Mouse (Mus musculus) stomach, embryonic 14.5 days (tissue): ENCODE data around the gene Dhx33. TPM values are rescaled to one million over a fixed set of nuclear protein-coding genes. Genes with fewer than 3 reads are reported as not detected.

Experiments
- ATAC-seq: fragments of 200-750 bp; cut with Nextera tagmentation; 2 replicates; pipeline ENCODE4 v1.8.0; 2017; ENCODE audit warnings: low read depth, moderate TSS enrichment; ENCODE audit not compliant: insufficient number of reproducible peaks, insufficient read depth, low FRiP score
- H3K27ac ChIP-seq: fragments of 300-500 bp; sonication (generic); 2 replicates; pipeline ENCODE4 v1.5.1; 2014; ENCODE audit warnings: mild to moderate bottlenecking, low read length, moderate library complexity, mixed read lengths
- H3K27me3 ChIP-seq: fragments of 300-500 bp; sonication (generic); 2 replicates; pipeline ENCODE4 v1.6.1; 2014; ENCODE audit warnings: low read length, control low read depth, mixed read lengths; ENCODE audit not compliant: control insufficient read depth, insufficient read depth
- H3K36me3 ChIP-seq: fragments of 300-500 bp; sonication (generic); 2 replicates; pipeline ENCODE4 v1.6.1; 2014; ENCODE audit warnings: mild to moderate bottlenecking, control low read depth, low read length, moderate library complexity, mixed read lengths; ENCODE audit not compliant: control insufficient read depth, insufficient read depth
- H3K4me1 ChIP-seq: fragments of 300-500 bp; sonication (generic); 2 replicates; pipeline ENCODE4 v1.6.1; 2014; ENCODE audit warnings: low read length, control low read depth, mixed read lengths; ENCODE audit not compliant: control insufficient read depth, insufficient read depth
- H3K4me2 ChIP-seq: fragments of 300-500 bp; sonication (generic); replicated peaks from 2 replicates; pipeline ENCODE4 v1.6.1; 2014; ENCODE audit warnings: low read depth, low read length, control low read depth
- H3K4me3 ChIP-seq: fragments of 300-500 bp; sonication (generic); 2 replicates; pipeline ENCODE4 v1.5.1; 2014; ENCODE audit warnings: low read depth, low read length, control low read depth
- H3K9ac ChIP-seq: fragments of 300-500 bp; sonication (generic); replicated peaks from 2 replicates; pipeline ENCODE4 v1.6.1; 2014; ENCODE audit warnings: low read depth, mild to moderate bottlenecking, control low read depth, low read length, moderate library complexity, mixed read lengths
- H3K9me3 ChIP-seq: fragments of 300-500 bp; sonication (generic); 2 replicates; pipeline ENCODE4 v1.6.1; 2016; ENCODE audit warnings: low read depth, low read length, control low read depth; ENCODE audit not compliant: control insufficient read depth
- WGBS: fragments of 180-500 bp; shearing (Covaris S2); extraction: QIAGEN DNeasy Blood & Tissue Kit; methylation state at CpG from one replicate; pipeline ENCODE4 v1.1.7; 2014; 5-methylcytosine and 5-hydroxymethylcytosine counted together
- polyA plus RNA-seq: library from polyadenylated mRNA; unstranded; fragments of >200 nt; fragmentation: Nextera tagmentation; extraction: Ambion mirVana; gene quantifications from 2 replicates; pipeline ENCODE4 v1.2.1, GENCODE M21; 2014

The Dhx33 gene
- polyA plus RNA-seq, result 20.8 and 22.7 TPM in 2 replicates

DNA sequence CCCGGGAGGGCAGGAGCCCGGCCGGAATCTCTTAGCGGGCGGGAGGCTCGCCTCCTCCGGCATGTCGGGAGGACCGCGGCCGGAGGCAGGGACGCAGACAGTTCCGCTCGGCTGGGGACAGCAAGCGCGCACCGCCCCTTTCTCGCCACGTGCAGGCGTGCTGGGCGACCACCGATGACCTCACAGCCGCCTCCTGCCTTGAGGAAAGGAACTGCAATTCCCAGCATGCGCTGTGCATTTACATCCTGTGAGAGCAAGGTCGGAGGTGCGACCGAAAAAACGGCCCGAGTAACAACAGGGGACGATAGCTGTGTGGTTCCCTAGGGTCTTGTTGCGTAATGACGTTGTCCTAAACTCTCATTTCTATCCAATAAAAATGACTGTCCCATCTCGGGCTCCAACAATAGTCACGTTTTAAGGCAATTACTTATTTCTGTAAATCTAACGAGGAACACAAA is at the start of gene Dhx33:
Dhx33 (minus strand) TSS at position 122 of the 458 bp plus-strand sequence.
- Histone ChIP-seq H3K4me1 (peaks cover 14% of the 10 kb centered on the region), H3K4me3 (peak within 1 kb of the TSS; percentile 84), H3K27ac (peak within 1 kb of the TSS; percentile 48; the same call in 1 of the 2 replicates), H3K27me3 (no peaks in the 10 kb centered on the region), H3K9me3 (no peaks in the 10 kb centered on the region), H3K9ac (peak within 1 kb of the TSS; percentile 52), H3K36me3 (peaks cover 6% of the 10 kb centered on the region; the same call in 1 of the 2 replicates), H3K4me2 (peak within 1 kb of the TSS; percentile 72)
- WGBS, result under 1% methylated on average over 35 of the region's 35 CpGs
- ATAC-seq, result peak; percentile 96

DNA sequence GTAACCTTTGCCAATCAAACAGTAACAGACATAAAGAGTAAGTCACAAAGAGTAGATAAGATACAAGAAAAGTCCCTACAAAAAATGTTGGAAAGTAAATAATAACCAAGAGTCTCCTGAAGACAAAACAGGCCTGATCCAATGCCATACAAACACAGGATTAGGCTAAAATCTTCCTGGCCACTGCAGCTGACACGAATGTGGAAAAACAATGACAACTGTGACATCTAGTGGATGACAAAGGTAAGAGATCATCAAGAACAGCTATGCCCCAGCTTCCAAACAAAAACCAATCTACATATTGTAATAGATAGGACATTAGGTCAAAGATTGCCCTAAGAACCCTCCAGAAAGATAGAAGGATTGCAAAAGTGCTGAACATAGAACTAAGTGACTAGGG is 48.3 kb upstream of the Dhx33 start:
- Histone ChIP-seq H3K27ac (no peak overlapping the region), H3K36me3 (no peaks in the 10 kb centered on the region), H3K9me3 (no peaks in the 10 kb centered on the region), H3K4me3 (no peak overlapping the region), H3K27me3 (no peaks in the 10 kb centered on the region), H3K9ac (no peak overlapping the region), H3K4me1 (no peaks in the 10 kb centered on the region), H3K4me2 (no peak overlapping the region)
- no peak for ATAC-seq
- 8% methylated on average over 1 of the region's 1 CpGs for WGBS

DNA sequence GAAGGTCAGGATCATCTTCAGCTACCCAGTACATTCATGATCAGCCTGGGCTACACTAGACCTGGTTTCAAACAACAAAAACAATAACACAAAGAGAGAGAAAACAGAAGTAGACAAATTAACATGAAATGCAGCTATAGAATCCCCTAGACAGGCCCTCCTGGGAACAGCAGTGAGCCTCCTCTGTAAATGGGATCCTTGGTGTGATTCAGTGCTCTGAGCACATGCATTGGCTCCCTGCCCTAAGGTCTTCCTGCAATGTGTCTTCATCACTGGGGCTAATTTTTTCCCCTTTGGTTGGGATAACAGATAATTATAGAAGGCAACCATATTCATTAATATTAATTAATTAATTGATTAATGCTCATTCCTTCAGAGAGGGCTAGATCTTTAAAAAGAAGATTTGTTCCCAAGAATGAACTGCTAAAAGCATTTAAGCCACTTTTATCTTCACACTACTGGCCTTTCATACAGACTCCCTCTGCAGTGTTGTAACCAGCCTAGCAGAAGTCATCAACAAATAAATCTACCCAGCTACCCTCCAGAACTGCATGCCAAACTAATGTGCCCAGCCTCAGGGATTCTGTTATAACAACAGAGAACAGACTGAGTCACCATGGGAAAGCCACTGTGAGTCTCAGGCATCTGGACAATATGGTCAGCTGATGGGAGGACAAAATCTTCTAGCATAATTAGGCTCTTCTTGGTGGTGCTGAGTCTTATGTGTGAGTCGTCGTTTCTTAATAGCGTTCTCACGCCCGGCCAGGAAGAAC is 35.5 kb upstream of the Dhx33 start:
- no peaks in the 10 kb centered on the region for H3K36me3 ChIP-seq
- no peak for ATAC-seq
- H3K4me2 ChIP-seq, result no peak overlapping the region
- no peak overlapping the region for H3K27ac ChIP-seq
- no peaks in the 10 kb centered on the region for H3K4me1 ChIP-seq
- no peak overlapping the region for H3K9ac ChIP-seq
- no peak overlapping the region for H3K4me3 ChIP-seq
- H3K9me3 ChIP-seq, result no peaks in the 10 kb centered on the region
- 98% methylated on average over 5 of the region's 5 CpGs for WGBS
- no peaks in the 10 kb centered on the region for H3K27me3 ChIP-seq

DNA sequence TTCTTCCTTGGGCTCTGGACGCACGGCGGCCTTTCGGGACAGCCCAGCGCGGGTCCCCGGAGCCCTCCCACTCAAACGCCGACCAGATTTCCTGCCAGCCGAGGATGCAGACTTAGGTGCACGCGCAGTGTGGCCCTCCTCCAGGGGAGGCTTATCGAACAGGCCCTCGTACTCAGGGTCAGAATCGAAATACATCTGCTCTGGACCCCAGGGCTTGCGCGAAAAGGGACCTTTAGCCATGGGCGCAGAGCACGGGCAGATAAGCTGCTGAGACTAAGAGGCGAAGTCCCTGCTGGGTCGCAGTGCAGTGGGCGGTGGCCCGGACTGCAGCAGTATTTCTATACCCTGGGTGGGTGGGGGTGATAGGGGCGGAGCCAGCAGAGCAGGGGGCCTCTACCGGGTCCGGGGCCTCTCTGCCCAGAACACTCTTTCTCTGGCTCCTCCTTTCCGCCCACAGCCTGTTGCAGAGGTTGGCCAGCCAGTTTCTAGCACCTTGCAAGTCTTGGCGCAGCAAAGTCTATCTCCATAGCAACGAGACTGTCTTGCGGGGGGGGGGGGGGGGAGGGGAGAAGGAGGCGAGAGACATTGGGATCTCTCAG is 29.0 kb upstream of the Dhx33 start, which contains the start of gene 6330403K07Rik:
6330403K07Rik (minus strand) TSS at position 351 of the 599 bp plus-strand sequence.
- H3K9ac ChIP-seq, result peak within 1 kb of the TSS; percentile 58
- H3K36me3 ChIP-seq, result no peaks in the 10 kb centered on the region; the same call in 1 of the 2 replicates
- H3K9me3 ChIP-seq, result no peaks in the 10 kb centered on the region
- H3K4me3 ChIP-seq, result peak within 1 kb of the TSS; percentile 56
- H3K27ac ChIP-seq, result peak within 1 kb of the TSS; percentile 88
- H3K4me2 ChIP-seq, result peak within 1 kb of the TSS; percentile 82
- WGBS, result under 1% methylated on average over 28 of the region's 31 CpGs
- H3K27me3 ChIP-seq, result no peaks in the 10 kb centered on the region
- peaks cover 7% of the 10 kb centered on the region; the same call in 1 of the 2 replicates for H3K4me1 ChIP-seq
- ATAC-seq, result peak; percentile 97

DNA sequence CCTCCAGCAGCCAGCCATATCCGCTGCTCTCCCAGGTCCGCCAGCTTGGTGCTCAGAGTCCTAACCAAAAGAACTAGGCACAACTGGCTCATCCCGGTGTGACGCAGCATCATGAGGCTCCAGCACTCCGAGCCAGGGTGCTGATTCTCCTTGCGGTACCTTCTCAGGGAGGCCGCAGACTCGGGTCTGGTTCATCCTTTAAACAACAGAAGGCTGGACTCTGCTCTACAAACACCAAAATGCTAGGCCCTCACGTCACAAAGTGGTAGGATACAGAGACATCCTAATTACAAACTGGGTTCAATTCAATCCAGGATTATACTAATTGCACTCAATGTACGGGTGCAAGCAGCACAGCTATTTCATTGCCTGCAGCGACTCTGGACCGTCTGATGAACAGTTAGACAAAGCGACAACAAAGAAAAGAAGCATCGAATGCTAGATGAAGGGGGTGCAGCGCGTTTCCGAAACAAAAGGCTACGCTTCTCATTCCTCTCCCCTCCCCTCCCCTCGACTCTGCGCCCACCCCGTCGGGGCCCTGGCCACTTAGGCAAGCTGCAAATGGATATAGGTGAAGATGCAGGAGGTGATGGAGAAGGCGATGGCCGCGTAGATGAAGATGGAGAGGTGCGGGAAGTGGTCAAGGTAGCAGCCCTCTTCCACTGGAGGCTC is 28.4 kb upstream of the Dhx33 start:
- Histone ChIP-seq H3K9me3 (no peaks in the 10 kb centered on the region), H3K27ac (peak overlapping the region; percentile 88), H3K4me1 (peaks cover 7% of the 10 kb centered on the region; the same call in 1 of the 2 replicates), H3K9ac (peak overlapping the region; percentile 58), H3K36me3 (peaks cover 3% of the 10 kb centered on the region; the same call in 1 of the 2 replicates), H3K27me3 (no peaks in the 10 kb centered on the region), H3K4me3 (peak overlapping the region; percentile 56), H3K4me2 (peak overlapping the region; percentile 82)
- 4% methylated on average over 26 of the region's 26 CpGs for WGBS
- ATAC-seq, result no peak

DNA sequence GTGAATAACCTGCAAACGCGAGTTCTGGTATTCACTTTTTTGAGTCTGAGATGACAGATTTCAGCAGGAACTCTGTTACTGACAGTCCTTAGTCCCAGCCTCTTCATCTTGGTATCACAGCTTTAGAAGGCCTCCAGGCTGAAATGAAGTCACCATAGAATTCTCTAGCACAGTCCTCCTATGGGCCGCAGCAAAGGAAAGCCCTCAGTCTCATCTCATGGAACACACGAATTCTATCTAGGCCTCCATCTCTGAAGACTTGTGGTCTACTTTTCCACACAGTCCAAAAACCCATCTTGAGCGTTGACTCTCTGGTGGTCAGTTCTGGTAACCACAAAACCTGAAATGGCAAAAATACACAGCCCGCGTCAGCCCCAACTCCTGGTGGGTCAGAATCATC is 27.8 kb upstream of the Dhx33 start:
- WGBS, result 48% methylated on average over 7 of the region's 7 CpGs

DNA sequence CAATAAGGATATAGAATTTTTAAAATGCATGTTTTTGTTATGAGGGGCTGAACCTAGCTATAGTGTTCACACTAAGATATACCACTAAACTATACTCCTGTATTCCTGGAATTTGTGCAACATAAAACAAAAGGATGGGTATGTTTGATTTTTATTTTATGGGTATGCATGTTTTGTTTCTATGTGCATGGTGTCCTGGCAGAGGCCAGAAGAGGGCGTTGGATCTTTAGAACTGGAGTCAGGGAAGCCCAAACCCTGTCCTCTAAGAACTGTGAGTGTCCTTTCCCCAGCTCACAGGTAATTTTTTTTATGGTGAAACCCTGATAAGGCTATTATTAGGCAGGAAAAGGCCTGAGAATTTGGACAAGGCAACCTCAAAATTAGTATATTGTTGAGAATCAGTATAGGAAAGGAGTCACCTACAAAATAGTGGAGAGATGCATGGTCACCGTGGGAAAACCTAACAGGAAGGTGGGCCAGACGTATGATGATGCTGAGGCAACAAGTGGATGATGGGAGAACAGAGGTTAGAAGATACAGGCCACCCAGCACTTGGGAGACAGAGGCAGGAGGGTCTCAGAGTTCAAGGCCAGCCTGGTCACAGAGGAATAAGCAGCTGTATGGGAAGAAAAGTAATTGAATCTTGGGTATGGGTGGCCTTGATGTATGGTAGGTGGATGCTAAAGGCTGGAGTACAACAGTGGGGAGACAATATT is 25.3 kb upstream of the Dhx33 start:
- no peaks in the 10 kb centered on the region for H3K9me3 ChIP-seq
- no peak overlapping the region for H3K4me2 ChIP-seq
- H3K4me3 ChIP-seq, result no peak overlapping the region
- peaks cover 31% of the 10 kb centered on the region for H3K36me3 ChIP-seq
- ATAC-seq, result no peak
- H3K27ac ChIP-seq, result no peak overlapping the region
- H3K4me1 ChIP-seq, result peaks cover 7% of the 10 kb centered on the region; the same call in 1 of the 2 replicates
- no peak overlapping the region for H3K9ac ChIP-seq
- 78% methylated on average over 3 of the region's 3 CpGs for WGBS
- no peaks in the 10 kb centered on the region for H3K27me3 ChIP-seq

More for the DNA sequence above, 27.8 kb upstream of the Dhx33 start:
- Histone ChIP-seq H3K9ac (peak overlapping the region; percentile 58), H3K9me3 (no peaks in the 10 kb centered on the region), H3K36me3 (peaks cover 9% of the 10 kb centered on the region; the same call in 1 of the 2 replicates), H3K4me3 (peak overlapping the region; percentile 56), H3K27ac (peak overlapping the region; percentile 88), H3K4me2 (peak overlapping the region; percentile 82), H3K27me3 (no peaks in the 10 kb centered on the region), H3K4me1 (peaks cover 7% of the 10 kb centered on the region; the same call in 1 of the 2 replicates)
- ATAC-seq, result no peak
